Mouse (Mus musculus): ENCODE results near the gene Tor2a. TPM values are rescaled to one million over a fixed set of nuclear protein-coding genes. Genes with fewer than 3 reads are reported as not detected.

Gene Tor2a
- polyA plus RNA-seq, 1 experiment = 58.9 TPM

- no peaks in the 10 kb centered on the region for H3K4me1 ChIP-seq (ENCODE audit: control insufficient read depth, insufficient read depth, low read length)
- no peak overlapping the region for H3K4me3 ChIP-seq (ENCODE audit: insufficient read depth, low read length)
- no peak for TF ChIP-seq CTCF (IDR thresholded peaks at IDR 0.05; ENCODE audit: extremely low read depth, insufficient read depth, low read length)
- no peak for TF ChIP-seq POLR2A (IDR thresholded peaks at IDR 0.05; ENCODE audit: extremely low read depth, insufficient read depth, low read length)
- no peak overlapping the region for H3K27ac ChIP-seq (ENCODE audit: insufficient read depth, low read length)
Measured at GRCm38 (mm10) chr2:32752181-32752580, 4.9 kb upstream of the Tor2a start.

GRCm38 (mm10) chr2:32756674-32757055, 369 bp upstream of the Tor2a start:
- Histone ChIP-seq H3K27ac (ENCODE audit: insufficient read depth, low read length) (no peak overlapping the region), H3K4me1 (ENCODE audit: control insufficient read depth, insufficient read depth, low read length) (peaks cover 5% of the 10 kb centered on the region), H3K4me3 (ENCODE audit: insufficient read depth, low read length) (peak overlapping the region; percentile 38; the same call in 1 of the 2 replicates)
- TF ChIP-seq CTCF (IDR thresholded peaks at IDR 0.05; ENCODE audit: extremely low read depth, insufficient read depth, low read length) (no peak), POLR2A (IDR thresholded peaks at IDR 0.05; ENCODE audit: extremely low read depth, insufficient read depth, low read length) (no peak)

DNA sequence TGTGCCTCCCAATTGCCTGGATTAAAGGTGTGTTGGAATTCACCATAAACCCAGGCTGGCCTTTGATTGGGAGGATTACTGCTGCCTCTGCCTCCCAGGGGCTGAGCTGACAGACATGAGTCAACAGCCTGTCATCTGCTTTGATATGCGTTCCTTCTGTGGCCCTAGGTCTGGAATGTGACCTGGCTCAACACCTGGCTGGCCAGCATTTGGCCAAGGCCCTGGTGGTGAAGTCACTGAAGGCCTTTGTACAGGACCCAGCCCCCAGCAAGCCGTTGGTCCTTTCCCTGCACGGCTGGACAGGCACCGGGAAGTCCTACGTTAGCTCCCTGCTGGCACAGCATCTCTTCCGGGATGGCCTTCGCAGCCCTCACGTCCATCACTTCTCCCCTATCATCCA, 1.5 kb downstream of the Tor2a start:
- Histone ChIP-seq H3K4me3 (ENCODE audit: insufficient read depth, low read length) (no peak overlapping the region), H3K27ac (ENCODE audit: insufficient read depth, low read length) (no peak overlapping the region), H3K4me1 (ENCODE audit: control insufficient read depth, insufficient read depth, low read length) (peaks cover 5% of the 10 kb centered on the region)
- TF ChIP-seq CTCF (IDR thresholded peaks at IDR 0.05; ENCODE audit: extremely low read depth, insufficient read depth, low read length) (no peak), POLR2A (IDR thresholded peaks at IDR 0.05; ENCODE audit: extremely low read depth, insufficient read depth, low read length) (no peak)

GRCm38 (mm10) chr2:32759001-32759400, 2.0 kb downstream of the Tor2a start:
- Histone ChIP-seq H3K27ac (ENCODE audit: insufficient read depth, low read length) (no peak overlapping the region), H3K4me1 (ENCODE audit: control insufficient read depth, insufficient read depth, low read length) (peaks cover 5% of the 10 kb centered on the region), H3K4me3 (ENCODE audit: insufficient read depth, low read length) (no peak overlapping the region)
- TF ChIP-seq CTCF (IDR thresholded peaks at IDR 0.05; ENCODE audit: extremely low read depth, insufficient read depth, low read length) (no peak), POLR2A (IDR thresholded peaks at IDR 0.05; ENCODE audit: extremely low read depth, insufficient read depth, low read length) (no peak)

GRCm38 (mm10) chr2:32761361-32761760, 4.3 kb downstream of the Tor2a start:
- no peak overlapping the region for H3K27ac ChIP-seq (ENCODE audit: insufficient read depth, low read length)
- H3K4me1 ChIP-seq (ENCODE audit: control insufficient read depth, insufficient read depth, low read length) = peaks cover 5% of the 10 kb centered on the region
- H3K4me3 ChIP-seq (ENCODE audit: insufficient read depth, low read length) = no peak overlapping the region
- TF ChIP-seq POLR2A (IDR thresholded peaks at IDR 0.05; ENCODE audit: extremely low read depth, insufficient read depth, low read length) (no peak), CTCF (IDR thresholded peaks at IDR 0.05; ENCODE audit: extremely low read depth, insufficient read depth, low read length) (no peak)

GRCm38 (mm10) chr2:32761859-32762258, 4.8 kb downstream of the Tor2a start:
- Histone ChIP-seq H3K4me3 (ENCODE audit: insufficient read depth, low read length) (no peak overlapping the region), H3K27ac (ENCODE audit: insufficient read depth, low read length) (no peak overlapping the region), H3K4me1 (ENCODE audit: control insufficient read depth, insufficient read depth, low read length) (peaks cover 5% of the 10 kb centered on the region)
- TF ChIP-seq POLR2A (IDR thresholded peaks at IDR 0.05; ENCODE audit: extremely low read depth, insufficient read depth, low read length) = no peak
- TF ChIP-seq CTCF (IDR thresholded peaks at IDR 0.05; ENCODE audit: extremely low read depth, insufficient read depth, low read length) = no peak

- H3K4me3 ChIP-seq (ENCODE audit: insufficient read depth, low read length) = no peak overlapping the region
- H3K27ac ChIP-seq (ENCODE audit: insufficient read depth, low read length) = no peak overlapping the region
- peak; percentile 35; the same call in 1 of the 2 replicates for TF ChIP-seq CTCF (IDR thresholded peaks at IDR 0.05; ENCODE audit: extremely low read depth, insufficient read depth, low read length)
- TF ChIP-seq POLR2A (IDR thresholded peaks at IDR 0.05; ENCODE audit: extremely low read depth, insufficient read depth, low read length) = no peak
- peaks cover 5% of the 10 kb centered on the region for H3K4me1 ChIP-seq (ENCODE audit: control insufficient read depth, insufficient read depth, low read length)
Measured at GRCm38 (mm10) chr2:32763353-32763752, 6.3 kb downstream of the Tor2a start.

DNA sequence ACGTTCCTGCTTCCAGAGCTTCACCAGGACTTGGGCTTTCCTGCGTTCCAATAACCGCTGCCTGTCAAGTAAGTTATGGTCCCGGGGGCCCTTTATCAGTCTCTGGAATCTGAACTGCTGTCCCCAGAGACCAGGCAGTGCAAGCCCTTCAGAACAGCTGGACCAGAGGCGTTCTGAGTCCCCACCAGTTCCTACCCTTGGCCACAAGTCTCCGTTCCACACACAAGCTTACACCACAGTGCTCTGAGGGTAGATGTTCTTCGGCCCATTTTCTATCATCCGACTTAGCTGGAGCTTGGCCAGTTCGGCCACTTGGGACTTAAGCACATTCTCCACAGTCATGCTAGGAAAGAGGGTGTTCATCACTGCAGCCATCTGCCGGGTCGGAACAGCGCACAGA, 10.2 kb downstream of the Tor2a start:
- TF ChIP-seq POLR2A (IDR thresholded peaks at IDR 0.05; ENCODE audit: extremely low read depth, insufficient read depth, low read length) = no peak
- no peak for TF ChIP-seq CTCF (IDR thresholded peaks at IDR 0.05; ENCODE audit: extremely low read depth, insufficient read depth, low read length)
- no peak overlapping the region for H3K4me3 ChIP-seq (ENCODE audit: insufficient read depth, low read length)
- no peaks in the 10 kb centered on the region for H3K4me1 ChIP-seq (ENCODE audit: control insufficient read depth, insufficient read depth, low read length)
- H3K27ac ChIP-seq (ENCODE audit: insufficient read depth, low read length) = no peak overlapping the region

- Histone ChIP-seq H3K4me1 (ENCODE audit: control insufficient read depth, insufficient read depth, low read length) (no peaks in the 10 kb centered on the region), H3K27ac (ENCODE audit: insufficient read depth, low read length) (no peak overlapping the region), H3K4me3 (ENCODE audit: insufficient read depth, low read length) (no peak overlapping the region)
- TF ChIP-seq CTCF (IDR thresholded peaks at IDR 0.05; ENCODE audit: extremely low read depth, insufficient read depth, low read length) = no peak
- TF ChIP-seq POLR2A (IDR thresholded peaks at IDR 0.05; ENCODE audit: extremely low read depth, insufficient read depth, low read length) = no peak
Measured at GRCm38 (mm10) chr2:32768661-32769285, 11.7 kb downstream of the Tor2a start.

DNA sequence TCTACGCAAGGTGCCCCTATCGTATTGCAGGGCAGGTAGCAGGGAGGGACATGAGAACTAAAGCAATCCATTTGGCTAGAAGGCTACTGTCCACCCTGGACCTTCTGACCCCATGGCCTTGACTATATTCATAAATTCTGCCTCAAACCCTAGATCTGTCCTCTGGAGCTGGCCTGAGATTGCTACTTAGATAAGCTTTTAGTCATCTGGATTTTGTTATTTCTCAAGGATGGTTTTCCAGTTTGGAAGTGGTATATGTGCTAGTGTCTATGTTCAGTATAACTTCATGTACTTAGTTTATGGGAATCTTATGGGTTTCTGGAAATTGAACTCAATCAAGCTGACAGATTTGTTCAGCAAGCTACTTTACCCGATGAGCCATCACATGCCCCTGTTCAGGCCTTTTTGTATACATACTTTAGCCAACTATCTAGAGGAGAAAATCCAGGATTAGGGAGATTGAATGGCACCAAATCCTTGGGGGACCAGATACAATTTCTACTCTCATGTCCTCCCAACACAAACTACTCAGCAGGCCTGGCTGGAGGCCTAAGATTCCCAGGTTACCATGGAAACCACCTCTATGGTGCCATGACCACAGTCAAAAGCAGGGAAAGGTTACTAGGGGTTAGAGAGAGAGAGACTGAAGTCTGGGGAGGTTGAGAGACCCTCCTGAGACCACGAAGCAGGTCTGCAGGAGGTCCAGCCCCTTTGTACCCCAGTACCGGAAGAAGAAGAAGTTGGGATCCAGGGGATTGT, 12.5 kb downstream of the Tor2a start:
- H3K27ac ChIP-seq (ENCODE audit: insufficient read depth, low read length) = no peak overlapping the region
- H3K4me1 ChIP-seq (ENCODE audit: control insufficient read depth, insufficient read depth, low read length) = no peaks in the 10 kb centered on the region
- no peak overlapping the region for H3K4me3 ChIP-seq (ENCODE audit: insufficient read depth, low read length)
- no peak for TF ChIP-seq POLR2A (IDR thresholded peaks at IDR 0.05; ENCODE audit: extremely low read depth, insufficient read depth, low read length)
- TF ChIP-seq CTCF (IDR thresholded peaks at IDR 0.05; ENCODE audit: extremely low read depth, insufficient read depth, low read length) = no peak

Data from cortical plate, adult 2 months (tissue).